Mouse (Mus musculus) MEL (cell line): ENCODE results near the gene Tpcn1. TPM values are rescaled to one million over a fixed set of nuclear protein-coding genes. Genes with fewer than 3 reads are reported as not detected.

Experiments used
- DNase-seq: peaks from one replicate; pipeline ENCODE4 v3.0.0; 2011; ENCODE audit warnings: low read depth, low spot score
- H3K27ac ChIP-seq: 2 replicates; pipeline ENCODE4 v1.5.1; 2012; ENCODE audit warnings: low read depth, mild to moderate bottlenecking, control low read depth, low read length, moderate library complexity; ENCODE audit not compliant: control insufficient read depth
- H3K27me3 ChIP-seq, 2 experiments: fragments of 150-350 bp in 1 of 2; sonication (generic) in 1 of 2; 2 replicates each; pipeline ENCODE4 v1.6.1; 2012; ENCODE audit warnings: low read length in 2 of 2, mild to moderate bottlenecking in 2 of 2, improper control_type of control experiment in 1 of 2, moderate library complexity in 1 of 2; ENCODE audit not compliant: insufficient read depth in 2 of 2, control insufficient read depth in 1 of 2
- H3K36me3 ChIP-seq, 2 experiments: 2 replicates each; pipeline ENCODE4 v1.6.1; 2012 to 2014; ENCODE audit warnings: low read length in 2 of 2, improper control_type of control experiment in 1 of 2, inconsistent platforms in 1 of 2, mild to moderate bottlenecking in 1 of 2; ENCODE audit not compliant: insufficient read depth in 2 of 2, control insufficient read depth in 1 of 2
- H3K4me1 ChIP-seq, 2 experiments: fragments of 150-350 bp in 1 of 2; sonication (generic) in 1 of 2; 2 replicates each; pipeline ENCODE4 v1.6.1; 2012; ENCODE audit warnings: low read length in 2 of 2, improper control_type of control experiment in 1 of 2, mild to moderate bottlenecking in 1 of 2; ENCODE audit not compliant: insufficient read depth in 2 of 2, control insufficient read depth in 1 of 2
- H3K4me3 ChIP-seq, 2 experiments: fragments of 150-350 bp in 1 of 2; sonication (generic) in 1 of 2; 2 replicates each; pipeline ENCODE4 v1.5.1; 2012; ENCODE audit warnings: low read depth in 2 of 2, low read length in 2 of 2, mild to moderate bottlenecking in 2 of 2, moderate library complexity in 2 of 2, control low read depth in 1 of 2, improper control_type of control experiment in 1 of 2; ENCODE audit not compliant: control insufficient read depth in 1 of 2, insufficient read depth in 1 of 2
- H3K79me2 ChIP-seq: 2 replicates; pipeline ENCODE4 v1.6.1; 2012; ENCODE audit warnings: mild to moderate bottlenecking, low read length, moderate library complexity; ENCODE audit not compliant: control insufficient read depth, poor library complexity, insufficient read depth
- H3K9ac ChIP-seq: 2 replicates; pipeline ENCODE4 v1.6.1; 2012; ENCODE audit warnings: low read depth, mild to moderate bottlenecking, control low read depth, low read length, moderate library complexity; ENCODE audit not compliant: control insufficient read depth, poor library complexity, severe bottlenecking
- H3K9me3 ChIP-seq: fragments of 150-350 bp; sonication (generic); replicated peaks from 2 replicates; pipeline ENCODE4 v1.6.1; 2012; ENCODE audit warnings: mild to moderate bottlenecking, low read length, improper control_type of control experiment, moderate library complexity; ENCODE audit not compliant: insufficient read depth
- CHD1 ChIP-seq: IDR thresholded peaks from 2 replicates; pipeline ENCODE4 v1.6.1; 2012; ENCODE audit warnings: low read depth, mild to moderate bottlenecking, inconsistent platforms, low read length, improper control_type of control experiment
- CHD2 ChIP-seq: IDR thresholded peaks from 2 replicates; pipeline ENCODE4 v1.6.1; 2011; ENCODE audit warnings: low read length, improper control_type of control experiment
- CTCF ChIP-seq, 3 experiments: IDR thresholded peaks in 2 of 3; conservative IDR thresholded peaks in 1 of 3; 2 replicates each; pipeline ENCODE4 v1.5.1; 2011 to 2012; ENCODE audit warnings: low read length in 3 of 3, low read depth in 2 of 3, mild to moderate bottlenecking in 2 of 3, improper control_type of control experiment in 1 of 3, inconsistent platforms in 1 of 3, mixed read lengths in 1 of 3, moderate library complexity in 1 of 3; ENCODE audit not compliant: control insufficient read depth in 1 of 3, insufficient read depth in 1 of 3, poor library complexity in 1 of 3, severe bottlenecking in 1 of 3
- E2F4 ChIP-seq: IDR thresholded peaks from 2 replicates; pipeline ENCODE4 v1.6.1; 2011; ENCODE audit warnings: low read depth, low read length, improper control_type of control experiment, borderline replicate concordance
- ELF1 ChIP-seq: IDR thresholded peaks from 2 replicates; pipeline ENCODE4 v1.6.1; 2014; ENCODE audit warnings: low read depth, mild to moderate bottlenecking, inconsistent platforms, low read length, improper control_type of control experiment, moderate library complexity
- GABPA ChIP-seq: IDR thresholded peaks from 2 replicates; pipeline ENCODE4 v1.6.1; 2012; ENCODE audit warnings: low read depth, mild to moderate bottlenecking, inconsistent platforms, low read length, improper control_type of control experiment, moderate library complexity
- JUND ChIP-seq: IDR thresholded peaks from 2 replicates; pipeline ENCODE4 v1.6.1; 2011; ENCODE audit warnings: low read depth, mild to moderate bottlenecking, improper control_type of control experiment, low read length
- KAT2A ChIP-seq: conservative IDR thresholded peaks from 2 replicates; pipeline ENCODE4 v1.6.1; 2012; ENCODE audit warnings: low read depth, low read length, improper control_type of control experiment, inconsistent platforms
- MAFK ChIP-seq: IDR thresholded peaks from 2 replicates; pipeline ENCODE4 v1.6.1; 2011; ENCODE audit warnings: low read depth, mild to moderate bottlenecking, low read length, improper control_type of control experiment, borderline replicate concordance
- MAZ ChIP-seq: IDR thresholded peaks from 2 replicates; pipeline ENCODE4 v1.6.1; 2012; ENCODE audit warnings: low read depth, mild to moderate bottlenecking, inconsistent platforms, low read length, improper control_type of control experiment
- MEF2A ChIP-seq: IDR thresholded peaks from 2 replicates; pipeline ENCODE4 v1.6.1; 2014; ENCODE audit warnings: low read depth, mild to moderate bottlenecking, inconsistent platforms, low read length, improper control_type of control experiment; ENCODE audit not compliant: poor library complexity, insufficient replicate concordance, severe bottlenecking; ENCODE audit errors: extremely low read depth
- MYB ChIP-seq: IDR thresholded peaks from 2 replicates; pipeline ENCODE4 v1.6.1; 2011; ENCODE audit warnings: mild to moderate bottlenecking, low read depth, low read length, improper control_type of control experiment
- MYC ChIP-seq: IDR thresholded peaks from 2 replicates; pipeline ENCODE4 v1.6.1; 2011; ENCODE audit warnings: low read depth, mild to moderate bottlenecking, low read length, improper control_type of control experiment, moderate library complexity
- NRF1 ChIP-seq: IDR thresholded peaks from 2 replicates; pipeline ENCODE4 v1.6.1; 2014; ENCODE audit warnings: low read depth, mild to moderate bottlenecking, inconsistent platforms, low read length, improper control_type of control experiment, moderate library complexity; ENCODE audit not compliant: poor library complexity, insufficient read depth, severe bottlenecking
- POLR2A ChIP-seq, 2 experiments: IDR thresholded peaks; 2 replicates each; pipeline ENCODE4 v1.6.1; 2011 to 2012; ENCODE audit warnings: low read length in 2 of 2, mild to moderate bottlenecking in 2 of 2, control low read depth in 1 of 2, improper control_type of control experiment in 1 of 2, low read depth in 1 of 2, moderate library complexity in 1 of 2; ENCODE audit not compliant: control insufficient read depth in 1 of 2, insufficient read depth in 1 of 2, poor library complexity in 1 of 2
- POLR2AphosphoS5 ChIP-seq: IDR thresholded peaks from 2 replicates; pipeline ENCODE4 v1.6.1; 2012; ENCODE audit warnings: low read depth, borderline replicate concordance, mild to moderate bottlenecking, inconsistent platforms, low read length, moderate library complexity, mixed read lengths
- RCOR1 ChIP-seq: IDR thresholded peaks from 2 replicates; pipeline ENCODE4 v1.6.1; 2012; ENCODE audit warnings: low read depth, mild to moderate bottlenecking, inconsistent platforms, low read length, improper control_type of control experiment
- TAL1 ChIP-seq: IDR thresholded peaks from 2 replicates; pipeline ENCODE4 v1.6.1; 2012; ENCODE audit warnings: mild to moderate bottlenecking, inconsistent platforms, low read length, moderate library complexity, mixed read lengths
- TBP ChIP-seq: IDR thresholded peaks from 2 replicates; pipeline ENCODE4 v1.8.0; 2011; ENCODE audit warnings: low read depth, low read length, improper control_type of control experiment
- UBTF ChIP-seq: IDR thresholded peaks from 2 replicates; pipeline ENCODE4 v1.6.1; 2012; ENCODE audit warnings: low read depth, mild to moderate bottlenecking, inconsistent platforms, low read length, improper control_type of control experiment, moderate library complexity, borderline replicate concordance; ENCODE audit not compliant: insufficient read depth
- USF2 ChIP-seq, 2 experiments: IDR thresholded peaks; 2 replicates each; pipeline ENCODE4 v1.6.1; 2011 to 2012; ENCODE audit warnings: improper control_type of control experiment in 2 of 2, low read length in 2 of 2, borderline replicate concordance in 1 of 2, inconsistent platforms in 1 of 2, low read depth in 1 of 2, mild to moderate bottlenecking in 1 of 2; ENCODE audit not compliant: insufficient read depth in 1 of 2
- ZKSCAN1 ChIP-seq: IDR thresholded peaks from 2 replicates; pipeline ENCODE4 v1.6.1; 2012; ENCODE audit warnings: low read depth, mild to moderate bottlenecking, inconsistent platforms, low read length, improper control_type of control experiment, moderate library complexity
- ZNF384 ChIP-seq: IDR thresholded peaks from 2 replicates; pipeline ENCODE4 v1.6.1; 2012; ENCODE audit warnings: low read depth, mild to moderate bottlenecking, inconsistent platforms, low read length, improper control_type of control experiment
- polyA plus RNA-seq, 2 experiments: library from polyadenylated mRNA; stranded (reverse) in 1 of 2; unstranded in 1 of 2; fragments of >175 nt in 1 of 2; fragments of >200 nt in 1 of 2; gene quantifications; 2 replicates each; pipeline versions ENCODE4 v1.2.1 to v1.2.4; 2012; ENCODE audit warnings: low replicate concordance in 2 of 2, low read depth in 1 of 2; ENCODE audit not compliant: insufficient read length in 2 of 2, insufficient read depth in 1 of 2, missing spikeins in 1 of 2
- total RNA-seq: library from RNA; depleted of rRNA; stranded (reverse); fragments of 300-350 nt; gene quantifications from 2 replicates; pipeline ENCODE4 v1.2.3, GENCODE M21; 2012

Tpcn1 gene
- total and polyA plus RNA-seq, 3 experiments: 11.3 to 43.2 TPM; not detected in 1

- Histone ChIP-seq H3K27me3 (no peaks in the 10 kb centered on the region), H3K79me2 (no peaks in the 10 kb centered on the region), H3K27ac (no peak overlapping the region), H3K9me3 (no peaks in the 10 kb centered on the region), H3K36me3 (peaks cover 0 to 3% of the 10 kb centered on the region in 2 experiments; a peak in 1 of 4 replicates), H3K4me1 (peaks cover 0 to 5% of the 10 kb centered on the region in 2 experiments; a peak in 2 of 4 replicates), H3K9ac (no peak overlapping the region), H3K4me3 (no peak overlapping the region)
- no peak for DNase-seq
- TF ChIP-seq CHD1: no peak
- no peak for TF ChIP-seq MAFK
- no peak for TF ChIP-seq JUND
These were observed 18.7 kb downstream of the Tpcn1 start for GRCm38 (mm10) chr5:120569791-120570190.

GRCm38 (mm10) chr5:120568964-120569363 is 19.5 kb downstream of the Tpcn1 start:
- H3K27me3 ChIP-seq: no peaks in the 10 kb centered on the region
- H3K4me3 ChIP-seq: no peak overlapping the region
- no peak for TF ChIP-seq KAT2A
- TF ChIP-seq UBTF: no peak
- no peak for TF ChIP-seq MAZ
- no peak for TF ChIP-seq USF2 (IDR thresholded peaks at IDR 0.05; ENCODE audit: borderline replicate concordance in 1 of 2, insufficient read depth in 1 of 2, low read depth in 1 of 2, low read length in 2 of 2)
- no peak for TF ChIP-seq ZNF384
- no peak for TF ChIP-seq TBP
- no peak for TF ChIP-seq JUND
- no peak for TF ChIP-seq CTCF (IDR thresholded peaks at IDR 0.05 in 2 of 3, conservative IDR thresholded peaks at IDR 0.05 in 1 of 3; ENCODE audit: control insufficient read depth in 1 of 3, insufficient read depth in 1 of 3, low read depth in 2 of 3, low read length in 3 of 3, poor library complexity in 1 of 3, severe bottlenecking in 1 of 3)
- no peak for TF ChIP-seq NRF1
- TF ChIP-seq MYB: no peak
- TF ChIP-seq CHD2: no peak
- no peak for TF ChIP-seq GABPA
- no peak for TF ChIP-seq CHD1
- TF ChIP-seq, all 39 proteins: peak for 0
- DNase-seq: no peak
- no peak overlapping the region for H3K27ac ChIP-seq
- no peaks in the 10 kb centered on the region for H3K9me3 ChIP-seq
- peaks cover 0 to 3% of the 10 kb centered on the region in 2 experiments; a peak in 1 of 4 replicates for H3K36me3 ChIP-seq
- H3K4me1 ChIP-seq: peaks cover 0 to 5% of the 10 kb centered on the region in 2 experiments; a peak in 2 of 4 replicates
- H3K79me2 ChIP-seq: no peaks in the 10 kb centered on the region
- no peak overlapping the region for H3K9ac ChIP-seq

GRCm38 (mm10) chr5:120568336-120568768 is 20.1 kb downstream of the Tpcn1 start:
- Histone ChIP-seq H3K9me3 (no peaks in the 10 kb centered on the region), H3K27ac (no peak overlapping the region), H3K36me3 (peaks cover 0 to 3% of the 10 kb centered on the region in 2 experiments; a peak in 1 of 4 replicates), H3K79me2 (no peaks in the 10 kb centered on the region), H3K27me3 (no peaks in the 10 kb centered on the region), H3K9ac (no peak overlapping the region), H3K4me1 (peaks cover 0 to 5% of the 10 kb centered on the region in 2 experiments; a peak in 2 of 4 replicates), H3K4me3 (no peak overlapping the region)
- no peak for DNase-seq
- TF ChIP-seq NRF1 (no peak), ZKSCAN1 (no peak), E2F4 (no peak), POLR2AphosphoS5 (no peak), USF2 (IDR thresholded peaks at IDR 0.05; ENCODE audit: borderline replicate concordance in 1 of 2, insufficient read depth in 1 of 2, low read depth in 1 of 2, low read length in 2 of 2) (no peak), CTCF (IDR thresholded peaks at IDR 0.05 in 2 of 3, conservative IDR thresholded peaks at IDR 0.05 in 1 of 3; ENCODE audit: control insufficient read depth in 1 of 3, insufficient read depth in 1 of 3, low read depth in 2 of 3, low read length in 3 of 3, poor library complexity in 1 of 3, severe bottlenecking in 1 of 3) (no peak), TBP (no peak), CHD1 (no peak), KAT2A (no peak), ELF1 (no peak), MYC (no peak), ZNF384 (no peak), POLR2A (IDR thresholded peaks at IDR 0.05; ENCODE audit: control insufficient read depth in 1 of 2, insufficient read depth in 1 of 2, low read depth in 1 of 2, low read length in 2 of 2, poor library complexity in 1 of 2) (no peak), UBTF (no peak), RCOR1 (no peak), MEF2A (no peak), TAL1 (no peak)
